Mouse (Mus musculus) right cerebral cortex, adult 2 months (tissue): Measurements from ENCODE around the gene Rpl9-ps1.

ENCODE experiments used
- DNase-seq, 2 experiments: peaks; one replicate each; pipeline ENCODE4 v3.0.0; 2021 to 2022; ENCODE audit warnings: low spot score in 2 of 2

The Rpl9-ps1 gene

DNA sequence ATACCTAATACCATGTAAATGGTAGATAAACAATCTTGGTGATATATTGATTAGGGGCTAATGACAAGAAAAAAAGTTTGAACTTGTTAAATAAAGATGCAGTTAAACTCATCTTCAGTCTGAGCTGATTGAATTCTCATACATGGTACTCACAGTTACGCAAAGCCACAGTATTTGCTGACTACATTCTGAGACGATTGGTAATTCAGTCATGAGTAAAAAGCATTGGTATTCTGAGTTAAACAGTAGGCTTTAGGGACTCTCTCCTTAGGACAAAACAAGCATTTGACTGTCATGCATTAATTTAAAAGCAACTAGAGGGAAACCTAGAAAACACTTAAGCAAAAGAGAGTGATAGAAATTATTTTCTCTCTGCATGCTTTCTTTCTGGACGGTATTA is 21.8 kb downstream of the Rpl9-ps1 start:
- DNase-seq, result no peak

DNA sequence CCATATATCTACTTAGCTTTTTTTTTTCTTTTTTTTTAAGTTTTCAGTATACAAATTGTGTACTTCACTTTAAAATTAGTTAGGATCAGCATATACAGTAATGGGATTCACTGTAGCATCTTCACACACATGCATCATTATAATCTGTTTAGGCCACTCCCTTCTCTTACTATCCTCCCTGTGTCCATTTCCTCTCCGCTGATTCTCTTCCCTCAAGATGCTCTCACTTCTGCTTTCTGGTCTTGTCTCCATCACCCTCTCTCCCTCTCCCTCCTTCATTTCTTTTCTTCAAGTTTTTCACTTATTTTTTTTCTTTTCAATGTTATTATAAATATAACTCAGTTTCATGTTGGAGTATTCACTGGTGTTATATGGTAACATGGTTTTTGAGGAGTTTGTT is 26.4 kb downstream of the Rpl9-ps1 start:
- no peak for DNase-seq

DNA sequence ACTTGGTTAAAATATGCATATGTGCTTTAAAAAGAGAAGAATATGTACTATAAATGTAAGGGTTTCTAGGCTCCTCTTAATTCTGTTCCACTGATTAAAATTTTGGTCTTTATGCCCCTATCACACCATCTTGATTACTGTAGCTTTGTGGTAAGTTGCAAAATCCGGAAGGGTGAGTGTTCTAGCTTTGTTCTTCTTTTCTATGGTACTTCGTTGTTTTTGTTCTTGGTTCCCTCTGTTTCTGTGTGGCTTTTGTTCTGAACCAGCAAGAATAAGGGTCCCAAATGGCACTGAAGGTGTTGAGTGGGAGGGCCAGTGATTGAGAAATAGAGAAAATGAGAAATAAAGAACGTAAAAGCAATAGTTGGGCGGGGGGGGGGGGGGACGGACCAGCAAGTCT is 27.2 kb downstream of the Rpl9-ps1 start:
- no peak for DNase-seq

DNA sequence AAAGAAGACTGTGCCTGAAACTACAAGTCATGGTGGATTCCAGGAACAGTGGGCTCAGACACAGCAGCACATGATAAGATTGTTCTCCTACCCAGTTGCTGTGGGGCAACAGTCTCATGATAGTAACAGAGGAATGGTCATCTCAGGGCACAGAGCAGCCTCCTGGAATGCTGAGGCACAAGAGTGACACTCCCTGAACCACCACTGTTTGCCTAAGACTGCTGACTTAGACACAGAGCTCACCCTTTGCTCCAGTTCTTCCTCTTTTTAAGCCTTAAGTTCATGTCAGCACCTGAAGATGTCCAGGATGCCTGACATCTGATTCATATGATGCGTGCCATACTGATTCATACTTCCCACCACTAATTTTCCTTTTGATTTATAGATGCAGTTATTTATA is 28.8 kb downstream of the Rpl9-ps1 start:
- DNase-seq, result no peak

DNA sequence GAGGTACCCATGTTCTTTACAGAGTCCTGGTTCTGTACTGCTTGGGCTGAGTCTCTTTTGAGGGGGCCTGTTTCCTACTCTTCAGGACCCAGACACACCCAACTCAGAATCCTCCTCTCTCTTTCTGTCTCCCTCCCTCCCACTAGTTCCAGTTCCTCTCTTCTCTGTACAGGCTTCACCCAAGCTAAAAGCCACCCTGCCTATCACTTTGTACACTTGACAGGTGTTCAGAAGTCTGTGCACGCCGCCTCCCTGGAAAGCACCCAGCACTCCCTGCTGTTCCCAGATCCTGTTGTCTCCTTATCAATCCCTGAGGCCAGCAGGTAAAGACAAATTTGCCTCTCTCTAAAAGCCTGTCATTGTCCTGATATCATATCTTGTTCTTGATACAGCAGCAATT is 34.5 kb downstream of the Rpl9-ps1 start:
- no peak for DNase-seq

DNA sequence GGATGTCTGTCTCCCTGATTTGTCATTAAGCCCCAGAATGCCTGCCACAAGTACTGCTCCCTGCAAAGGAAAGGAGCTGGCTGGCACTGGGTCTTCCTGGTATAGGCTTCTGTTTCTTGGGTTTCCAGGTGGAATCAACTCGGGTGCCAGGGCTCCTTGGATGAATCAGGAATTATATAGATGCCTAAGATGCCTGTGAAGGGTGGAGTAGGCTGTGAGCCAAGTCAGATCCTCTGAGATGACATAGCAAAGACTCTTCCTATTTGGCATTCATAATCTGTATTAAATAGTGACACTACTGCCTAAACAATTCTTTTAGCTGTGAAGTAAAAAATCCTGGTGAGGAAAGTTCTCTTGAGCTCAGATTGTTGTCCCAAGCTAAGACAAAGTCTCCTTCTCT is 39.0 kb downstream of the Rpl9-ps1 start:
- DNase-seq, result no peak

DNA sequence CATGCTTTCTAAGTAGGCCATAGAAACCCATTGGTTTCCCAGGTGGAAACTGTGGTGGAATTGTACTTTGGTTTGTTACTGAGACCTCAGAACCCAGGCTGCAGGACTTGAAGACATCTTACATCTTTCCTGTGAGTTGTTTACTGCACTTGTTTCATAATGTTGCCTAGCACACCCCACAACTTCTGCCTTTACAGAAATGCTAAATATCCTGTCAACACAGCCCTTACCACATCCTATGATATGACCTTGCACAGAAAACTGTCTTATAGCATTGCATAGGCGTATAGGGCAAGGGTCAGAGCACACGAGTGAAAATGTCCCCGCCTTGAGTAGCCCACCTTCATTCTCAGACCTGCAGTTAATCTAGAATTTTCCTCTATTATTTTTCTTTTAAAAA is 39.9 kb downstream of the Rpl9-ps1 start:
- no peak for DNase-seq

DNA sequence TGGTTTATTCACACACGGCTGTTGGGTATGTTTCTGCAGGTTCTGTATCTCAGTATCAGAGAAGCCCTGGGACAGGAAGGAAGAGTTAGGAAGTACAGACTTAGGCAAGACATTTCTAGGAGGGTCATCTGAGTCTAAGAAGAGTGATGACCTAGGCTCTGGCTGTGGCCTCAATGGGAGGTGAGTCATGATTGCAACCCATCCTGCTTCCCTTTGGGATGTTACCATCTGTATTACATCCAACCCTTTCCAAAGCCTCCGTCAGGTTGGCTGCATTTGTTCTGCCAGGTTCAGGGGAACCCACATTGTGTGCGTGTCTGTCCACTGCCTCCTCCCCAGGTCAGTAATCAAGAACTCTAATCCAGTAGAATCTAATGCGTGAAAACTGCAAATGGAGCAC is 40.7 kb downstream of the Rpl9-ps1 start:
- no peak for DNase-seq

DNA sequence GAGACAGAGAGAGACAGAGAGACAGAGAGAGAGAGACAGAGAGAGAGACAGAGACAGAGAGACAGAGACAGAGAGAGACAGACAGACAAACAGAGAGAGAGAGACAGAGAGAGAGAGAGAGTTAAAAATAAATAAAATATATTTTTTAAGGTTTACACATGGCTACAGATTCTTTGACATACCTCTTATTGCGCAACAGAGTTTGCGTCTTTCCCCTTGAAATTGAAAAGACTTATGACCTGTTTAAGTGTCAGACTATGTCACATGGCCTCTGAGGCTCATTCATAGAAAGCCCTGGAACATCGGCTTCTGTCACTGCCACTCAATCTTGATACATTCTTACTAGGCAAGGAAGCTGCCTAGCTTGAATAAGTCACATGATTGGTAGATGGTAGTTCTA is 42.0 kb downstream of the Rpl9-ps1 start:
- no peak for DNase-seq

DNA sequence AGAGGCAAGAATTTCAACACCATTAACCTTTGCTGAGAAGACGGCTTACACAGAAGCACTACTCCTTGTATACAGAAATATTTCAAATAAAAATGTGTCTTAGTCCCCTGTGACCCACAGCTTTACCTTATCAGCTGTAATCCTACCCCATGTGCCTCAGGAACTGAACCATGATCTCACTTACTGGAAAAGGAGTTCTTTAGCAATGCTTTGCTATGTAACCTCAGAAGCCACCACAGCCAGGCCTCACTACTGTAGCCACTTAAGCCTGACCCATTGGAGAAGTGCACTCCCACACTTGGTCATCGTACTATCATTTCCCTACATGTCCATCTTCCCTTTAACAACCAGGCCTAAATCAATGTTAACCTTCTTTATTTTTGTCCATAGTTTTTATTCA is 44.8 kb downstream of the Rpl9-ps1 start:
- no peak for DNase-seq

DNA sequence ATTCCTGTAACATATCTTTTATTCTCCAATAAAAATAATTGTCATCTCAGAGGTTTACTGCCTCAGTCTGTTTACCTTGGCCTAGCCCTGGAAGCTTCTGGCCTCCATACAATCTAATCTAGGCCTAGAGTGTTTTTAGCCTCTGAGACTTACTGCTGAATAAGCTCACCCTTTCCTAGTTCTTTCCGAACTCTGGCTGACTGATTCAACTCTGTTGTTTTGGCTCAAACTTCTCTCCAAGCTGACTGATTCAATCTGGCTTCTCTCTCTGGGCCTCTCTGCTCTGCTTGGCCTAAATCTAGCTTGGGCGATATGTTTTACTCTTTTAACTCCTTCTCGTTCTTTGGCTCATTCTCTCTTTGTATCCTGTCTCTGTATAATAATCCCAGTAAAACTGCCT is 46.4 kb downstream of the Rpl9-ps1 start:
- no peak for DNase-seq

DNA sequence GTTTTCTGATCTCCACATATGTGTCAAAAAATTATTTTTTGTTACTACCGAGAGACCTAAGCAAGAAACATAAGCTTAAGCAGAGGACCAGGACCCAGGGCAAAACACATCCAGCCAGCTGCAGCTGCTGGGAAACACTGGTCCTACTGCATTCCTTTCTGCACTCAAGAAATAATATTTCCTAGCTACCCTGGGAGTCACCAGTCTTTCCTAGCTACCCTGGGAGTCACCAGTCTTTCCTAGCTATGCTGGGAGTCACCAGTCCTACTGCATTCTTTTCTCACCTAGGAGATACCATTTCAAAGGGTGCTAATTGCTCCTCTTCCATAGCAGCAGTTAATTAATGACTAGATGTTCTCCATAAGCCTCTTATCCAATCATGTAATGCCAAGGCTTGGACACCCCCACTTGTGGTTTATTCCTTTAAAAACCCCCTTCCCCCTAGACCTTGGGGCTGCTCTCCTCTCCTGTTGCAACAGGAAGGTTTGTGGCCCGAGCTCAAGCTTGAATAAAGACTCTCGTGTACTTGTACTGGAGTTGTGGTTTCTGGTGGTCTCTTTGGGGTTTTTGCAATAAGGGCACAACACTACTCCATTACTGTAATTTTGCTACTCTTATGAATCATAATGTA is 47.1 kb downstream of the Rpl9-ps1 start:
- DNase-seq, result no peak

DNA sequence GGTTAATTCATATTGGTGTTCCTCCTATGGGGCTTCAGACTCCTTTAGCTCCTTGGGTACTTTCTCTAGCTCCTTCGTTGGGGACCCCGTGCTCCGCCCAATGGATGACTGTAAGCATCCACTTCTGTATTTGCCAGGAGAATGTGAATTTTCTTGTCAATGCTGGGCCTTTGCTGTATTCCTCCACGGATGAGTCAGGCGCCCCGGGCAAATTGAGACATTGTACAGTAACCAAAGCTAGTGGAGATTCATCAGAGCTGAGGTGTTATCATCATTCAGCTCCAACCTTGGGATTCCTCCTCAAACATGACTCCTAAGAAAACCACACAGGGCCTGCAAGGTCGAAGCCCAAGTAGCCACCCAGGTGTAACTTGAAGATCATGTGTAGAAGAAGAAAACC is 47.6 kb downstream of the Rpl9-ps1 start:
- no peak for DNase-seq

DNA sequence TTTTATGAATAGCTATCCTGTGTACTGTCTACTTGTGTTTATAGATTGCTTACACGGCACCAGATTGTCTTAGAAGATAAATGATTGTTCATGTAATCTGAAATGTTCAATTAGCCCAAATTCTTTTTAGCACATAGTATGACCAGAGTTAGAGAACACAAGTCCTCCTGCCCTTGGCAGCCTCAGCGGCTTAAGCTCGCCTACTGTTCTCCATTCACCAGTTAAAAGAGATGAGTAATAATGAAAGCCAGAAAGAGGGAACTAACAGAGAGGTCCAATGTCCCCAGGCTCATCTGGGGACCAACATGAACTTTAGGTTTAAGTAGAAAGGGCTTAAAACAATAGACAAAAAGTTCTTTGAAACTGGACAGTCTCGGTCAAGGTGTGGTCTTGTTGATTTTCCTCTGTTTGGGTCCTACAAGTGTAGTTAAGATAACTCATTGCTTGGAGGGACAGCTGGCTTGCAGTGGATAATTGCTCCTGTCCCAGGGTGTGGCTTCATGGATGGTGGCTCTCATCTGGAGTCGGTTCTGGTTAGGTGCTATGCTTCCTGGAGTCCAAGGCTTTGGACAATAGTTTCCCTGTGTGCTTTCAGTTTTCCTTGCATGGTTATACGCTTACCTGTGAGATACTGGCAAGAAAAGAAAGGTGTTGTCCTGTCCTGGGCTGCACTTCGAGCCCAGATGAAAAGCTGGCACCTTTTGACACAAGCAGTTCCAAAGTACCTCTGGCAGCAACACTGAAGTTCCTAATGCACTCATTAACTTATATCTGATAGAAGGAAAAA is 49.6 kb downstream of the Rpl9-ps1 start:
- no peak for DNase-seq
